Mouse (Mus musculus) forebrain, embryonic 13.5 days (tissue): Measurements from ENCODE around the gene Nat9. TPM values are rescaled to one million over a fixed set of nuclear protein-coding genes. Genes with fewer than 3 reads are reported as not detected.

Experiments
- ATAC-seq: fragments of 200-750 bp; cut with Nextera tagmentation; 2 replicates; pipeline ENCODE4 v1.8.0; 2017
- H3K27ac ChIP-seq: fragments of 300-500 bp; sonication (generic); 2 replicates; pipeline ENCODE4 v1.5.1; 2015; ENCODE audit warnings: inconsistent platforms, mild to moderate bottlenecking, moderate library complexity
- H3K27me3 ChIP-seq: fragments of 300-500 bp; sonication (generic); 2 replicates; pipeline ENCODE4 v1.6.1; 2015; ENCODE audit warnings: mild to moderate bottlenecking, inconsistent platforms
- H3K36me3 ChIP-seq: fragments of 300-500 bp; sonication (generic); 2 replicates; pipeline ENCODE4 v1.6.1; 2015; ENCODE audit warnings: mild to moderate bottlenecking, inconsistent platforms; ENCODE audit not compliant: poor library complexity, severe bottlenecking
- H3K4me1 ChIP-seq: fragments of 300-500 bp; sonication (generic); 2 replicates; pipeline ENCODE4 v1.6.1; 2015; ENCODE audit warnings: inconsistent platforms
- H3K4me2 ChIP-seq: fragments of 300-500 bp; sonication (generic); 2 replicates; pipeline ENCODE4 v1.6.1; 2015; ENCODE audit warnings: inconsistent platforms, mild to moderate bottlenecking, moderate library complexity
- H3K4me3 ChIP-seq: fragments of 300-500 bp; sonication (generic); 2 replicates; pipeline ENCODE4 v1.5.1; 2015; ENCODE audit warnings: mild to moderate bottlenecking, inconsistent platforms
- H3K9ac ChIP-seq: fragments of 300-500 bp; sonication (generic); 2 replicates; pipeline ENCODE4 v1.6.1; 2015; ENCODE audit warnings: mild to moderate bottlenecking, inconsistent platforms
- H3K9me3 ChIP-seq: fragments of 300-500 bp; sonication (generic); replicated peaks from 2 replicates; pipeline ENCODE4 v1.6.1; 2016; ENCODE audit warnings: inconsistent platforms
- WGBS: fragments of 180-500 bp; shearing (Covaris S2); methylation state at CpG from one replicate; pipeline ENCODE4 v1.1.7; 2015; 5-methylcytosine and 5-hydroxymethylcytosine counted together
- polyA plus RNA-seq: library from polyadenylated mRNA; unstranded; fragments of >200 nt; fragmentation: Nextera tagmentation; extraction: Ambion mirVana; gene quantifications from 2 replicates; pipeline ENCODE4 v1.2.1, GENCODE M21; 2015

The Nat9 gene
- polyA plus RNA-seq: 18.2 and 20.3 TPM in 2 replicates

DNA sequence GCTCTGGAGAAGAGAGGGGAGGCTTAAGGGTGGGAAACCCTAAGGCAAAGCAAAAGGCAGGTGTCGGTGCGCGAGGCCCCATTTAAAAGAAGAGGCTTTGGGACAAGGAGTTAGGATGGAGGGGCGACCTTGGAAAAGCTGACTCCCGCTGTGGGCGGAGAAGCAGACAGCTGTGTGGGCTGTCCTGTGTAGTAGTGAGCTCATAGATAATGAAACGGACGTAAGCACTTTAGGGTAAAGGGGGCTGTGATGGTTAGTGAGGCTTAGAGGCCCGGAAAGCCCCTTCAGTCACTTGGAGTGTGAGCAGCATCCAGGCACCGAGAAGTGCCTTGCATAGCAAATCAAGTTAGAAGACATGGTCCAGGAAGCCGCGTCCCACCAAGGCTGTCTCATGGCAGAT is at the start of gene Nat9:
Gene Nat9 (minus strand): TSS at position 167 of the 400 bp plus-strand sequence.
- H3K36me3 ChIP-seq: 0 out of 2 replicates have a peak, but pooled peaks cover 10% of the 10 kb centered on the region
- no peaks in the 10 kb centered on the region for H3K9me3 ChIP-seq
- 8% methylated on average over 12 of the region's 12 CpGs for WGBS
- H3K27me3 ChIP-seq: no peaks in the 10 kb centered on the region
- H3K9ac ChIP-seq: peak within 1 kb of the TSS; percentile 75
- peaks cover 15% of the 10 kb centered on the region for H3K4me1 ChIP-seq
- peak within 1 kb of the TSS; percentile 52 for H3K4me3 ChIP-seq
- H3K27ac ChIP-seq: peak within 1 kb of the TSS; percentile 68
- peak within 1 kb of the TSS; percentile 85 for H3K4me2 ChIP-seq
- peak; percentile 56 for ATAC-seq

DNA sequence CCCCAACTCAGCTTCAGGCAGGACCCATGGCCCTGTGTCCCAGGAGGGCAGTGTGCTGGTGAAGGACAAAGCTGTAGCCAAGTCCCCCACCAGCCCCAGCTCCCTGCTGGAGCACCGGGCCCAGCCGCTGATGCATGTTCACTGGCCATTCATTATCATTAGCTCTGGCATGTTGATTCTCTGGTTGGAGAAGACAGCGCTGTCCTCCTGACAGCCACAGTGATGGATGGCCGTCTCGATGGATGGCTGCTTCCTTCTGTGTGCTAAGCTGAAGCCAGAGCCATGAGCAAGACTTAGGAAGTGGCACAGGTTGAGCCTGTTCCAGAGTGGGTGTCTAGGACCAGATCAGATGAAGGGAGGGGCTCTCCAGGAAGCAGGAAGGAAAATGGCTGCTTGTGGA is 48.9 kb upstream of the Nat9 start:
- Histone ChIP-seq H3K9me3 (no peaks in the 10 kb centered on the region), H3K4me1 (peaks cover 43% of the 10 kb centered on the region), H3K36me3 (no peaks in the 10 kb centered on the region), H3K9ac (no peak overlapping the region), H3K27me3 (0 out of 2 replicates have a peak, but pooled peaks cover 3% of the 10 kb centered on the region), H3K4me3 (no peak overlapping the region), H3K4me2 (no peak overlapping the region), H3K27ac (no peak overlapping the region)
- no peak for ATAC-seq
- 55% methylated on average over 5 of the region's 5 CpGs for WGBS

DNA sequence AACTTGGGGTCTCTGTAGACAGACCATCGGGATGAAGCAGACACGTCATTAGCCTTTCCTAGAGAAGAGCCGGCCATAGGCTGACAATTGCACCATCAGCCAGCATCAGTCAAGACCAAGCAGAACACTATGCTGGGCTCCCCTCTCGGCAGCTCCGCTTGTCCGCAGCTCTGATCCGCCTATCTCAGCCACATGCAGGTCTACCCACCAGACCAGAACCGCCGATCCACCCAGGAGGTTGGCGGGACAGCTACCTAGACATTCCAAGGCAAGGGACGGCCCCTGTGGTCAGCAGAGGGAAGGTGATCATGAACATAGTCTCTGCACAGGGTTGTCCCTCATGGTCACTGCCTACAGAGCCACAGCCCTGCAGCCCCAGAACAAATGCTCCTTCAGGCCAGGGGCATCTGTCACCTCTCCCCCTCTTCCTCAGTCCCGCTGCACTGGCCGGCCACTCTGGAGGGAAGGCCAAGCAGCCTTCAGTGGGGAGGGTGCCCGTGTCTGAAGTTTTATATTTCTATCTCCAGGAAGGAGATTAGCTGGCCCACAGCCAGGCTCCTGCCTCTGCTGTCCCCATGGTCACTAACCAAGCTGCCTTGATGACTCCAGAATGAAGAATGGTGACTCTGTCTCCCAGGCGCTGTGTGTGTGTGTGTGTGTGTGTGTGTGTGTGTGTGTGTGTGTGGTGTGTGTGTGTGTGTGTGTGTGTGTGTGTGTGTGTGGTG is 46.8 kb upstream of the Nat9 start:
- WGBS: 82% methylated on average over 13 of the region's 15 CpGs
- H3K4me3 ChIP-seq: no peak overlapping the region
- H3K4me1 ChIP-seq: peaks cover 59% of the 10 kb centered on the region
- no peak for ATAC-seq
- H3K9me3 ChIP-seq: no peaks in the 10 kb centered on the region
- 0 out of 2 replicates have a peak, but pooled peaks cover 3% of the 10 kb centered on the region for H3K27me3 ChIP-seq
- no peak overlapping the region for H3K9ac ChIP-seq
- H3K4me2 ChIP-seq: no peak overlapping the region
- H3K36me3 ChIP-seq: no peaks in the 10 kb centered on the region
- no peak overlapping the region for H3K27ac ChIP-seq

DNA sequence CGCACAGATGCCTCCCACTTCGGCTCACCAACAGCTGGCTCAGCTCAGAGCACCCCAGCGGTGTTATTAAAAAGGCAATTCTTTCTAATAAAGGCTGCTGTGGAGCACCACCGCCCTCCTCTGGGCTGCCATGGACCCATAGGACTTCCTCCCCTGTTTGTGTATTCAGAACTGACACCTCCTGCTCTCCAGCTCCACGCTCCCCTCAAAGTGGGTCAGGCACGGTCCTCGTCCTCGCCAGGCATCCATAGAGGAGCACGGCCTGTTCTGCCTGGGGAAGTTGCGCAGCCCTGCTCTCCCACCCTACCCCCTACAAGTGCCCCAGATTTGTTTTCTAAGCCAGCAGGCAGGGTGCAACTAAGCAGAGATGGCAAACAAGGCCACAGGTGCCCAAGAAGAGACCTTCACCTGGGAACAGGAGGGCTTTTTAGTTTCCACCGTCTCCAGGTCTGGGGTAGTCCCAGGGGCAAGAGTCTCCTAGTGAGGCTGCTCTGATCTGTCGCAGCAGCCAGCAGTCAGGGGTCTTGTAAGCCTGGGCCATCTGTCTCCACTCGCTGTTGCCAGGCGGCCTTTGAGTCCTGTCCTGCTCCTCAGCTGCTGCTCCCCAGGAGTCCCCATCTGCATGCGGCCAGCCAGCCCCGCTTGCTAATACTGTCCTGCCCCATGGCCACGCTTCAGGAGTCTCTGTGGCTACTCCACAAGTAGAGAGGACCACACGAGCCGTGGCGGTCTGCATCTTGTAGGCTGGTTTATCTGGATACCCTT is 46.0 kb upstream of the Nat9 start:
- 54% methylated on average over 20 of the region's 20 CpGs for WGBS
- peak; percentile 28 for ATAC-seq
- H3K27me3 ChIP-seq: 0 out of 2 replicates have a peak, but pooled peaks cover 3% of the 10 kb centered on the region
- no peak overlapping the region for H3K9ac ChIP-seq
- H3K27ac ChIP-seq: peak overlapping the region; percentile 61
- H3K36me3 ChIP-seq: no peaks in the 10 kb centered on the region
- no peaks in the 10 kb centered on the region for H3K9me3 ChIP-seq
- peaks cover 67% of the 10 kb centered on the region for H3K4me1 ChIP-seq
- H3K4me2 ChIP-seq: no peak overlapping the region
- H3K4me3 ChIP-seq: no peak overlapping the region

DNA sequence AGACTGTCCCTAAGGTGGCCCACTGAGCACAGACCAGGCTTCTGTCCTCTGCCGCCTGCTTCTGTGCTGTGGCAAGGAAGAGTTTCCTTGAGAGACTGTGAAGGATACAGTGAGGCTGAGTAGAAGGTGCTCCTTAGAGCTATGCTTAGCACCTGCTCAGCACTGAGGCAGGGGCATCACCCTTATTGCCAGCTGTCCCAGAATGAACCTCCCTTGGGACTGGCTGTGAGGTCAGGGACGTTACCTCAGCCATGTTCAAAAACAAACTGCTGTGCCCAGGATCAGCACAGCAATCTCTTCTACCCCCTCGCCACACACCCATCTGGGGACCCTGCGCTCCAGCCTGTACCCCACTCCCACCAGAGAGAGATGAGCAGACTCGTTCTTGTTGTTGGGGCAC is 45.2 kb upstream of the Nat9 start:
- H3K9ac ChIP-seq: 0 out of 2 replicates have a peak overlapping the region, but pooled peaks have one; percentile 21
- no peaks in the 10 kb centered on the region for H3K9me3 ChIP-seq
- H3K36me3 ChIP-seq: no peaks in the 10 kb centered on the region
- 80% methylated on average over 5 of the region's 5 CpGs for WGBS
- no peak overlapping the region for H3K4me3 ChIP-seq
- no peak overlapping the region for H3K4me2 ChIP-seq
- H3K4me1 ChIP-seq: peaks cover 74% of the 10 kb centered on the region
- ATAC-seq: no peak
- H3K27ac ChIP-seq: peak overlapping the region; percentile 68; the same call in 1 of the 2 replicates
- H3K27me3 ChIP-seq: 0 out of 2 replicates have a peak, but pooled peaks cover 3% of the 10 kb centered on the region

DNA sequence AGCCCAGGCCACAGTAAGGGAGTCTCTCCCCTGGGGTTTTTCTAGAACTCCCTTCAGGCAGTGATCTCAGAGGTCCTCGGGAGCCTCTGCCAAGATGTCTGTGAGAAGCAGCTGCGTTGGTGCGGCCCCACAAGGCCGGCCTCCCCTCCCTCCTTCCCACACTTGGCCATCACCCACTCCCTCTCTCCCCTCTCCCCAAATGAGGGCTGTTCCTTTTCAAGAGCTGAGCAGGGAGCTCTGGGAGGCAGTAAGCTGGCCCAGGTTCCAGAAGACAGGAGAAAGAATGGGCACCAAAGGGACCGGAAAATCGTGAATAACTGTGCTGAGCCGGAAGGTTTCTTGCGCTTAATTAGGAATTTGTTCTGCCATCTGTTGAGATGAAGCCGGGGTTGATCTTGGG is 44.3 kb upstream of the Nat9 start:
- WGBS: 19% methylated on average over 9 of the region's 9 CpGs
- H3K9me3 ChIP-seq: no peaks in the 10 kb centered on the region
- peak; percentile 57; the same call in 1 of the 2 replicates for ATAC-seq
- H3K27me3 ChIP-seq: 0 out of 2 replicates have a peak, but pooled peaks cover 3% of the 10 kb centered on the region
- no peaks in the 10 kb centered on the region for H3K36me3 ChIP-seq
- H3K4me2 ChIP-seq: peak overlapping the region; percentile 12; the same call in 1 of the 2 replicates
- H3K4me3 ChIP-seq: no peak overlapping the region
- peak overlapping the region; percentile 68 for H3K27ac ChIP-seq
- no peak overlapping the region for H3K9ac ChIP-seq
- peaks cover 84% of the 10 kb centered on the region for H3K4me1 ChIP-seq

DNA sequence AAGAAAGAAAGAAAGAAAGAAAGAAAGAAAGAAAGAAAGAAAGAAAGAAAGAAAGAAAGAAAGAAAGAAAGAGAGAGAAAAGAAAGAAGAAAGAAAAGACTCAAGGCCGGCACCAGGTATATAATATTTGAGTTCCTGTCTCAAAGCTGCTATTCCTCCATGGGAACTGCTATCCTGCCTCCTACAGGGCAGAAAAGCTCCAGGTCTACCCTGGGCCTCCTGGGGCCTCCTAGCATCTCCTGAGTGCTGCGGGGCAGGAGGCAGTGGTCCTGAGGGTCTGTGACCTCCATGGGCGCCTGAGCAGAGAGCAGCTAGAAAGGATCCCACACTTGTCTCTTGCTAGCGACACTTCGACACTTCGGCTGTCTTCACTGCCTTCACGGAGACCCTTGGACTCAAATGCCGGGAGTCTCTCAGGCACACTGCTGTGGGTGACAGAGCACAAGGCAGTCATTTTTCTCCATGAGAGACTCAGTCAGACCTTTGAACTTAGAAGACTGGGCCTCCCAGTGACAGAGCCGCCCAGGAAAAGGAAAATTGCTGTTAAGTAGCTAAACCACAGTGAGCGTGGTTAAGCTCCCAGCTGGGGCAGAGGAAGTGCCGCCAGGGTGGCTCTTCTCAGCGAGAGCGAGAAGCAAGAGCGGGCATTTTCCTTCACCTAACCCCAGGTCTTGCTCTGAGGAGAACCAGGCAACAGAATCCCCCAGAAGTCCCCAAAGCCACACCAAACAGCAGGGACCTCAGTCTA is 43.7 kb upstream of the Nat9 start:
- peak overlapping the region; percentile 68 for H3K27ac ChIP-seq
- WGBS: 58% methylated on average over 14 of the region's 14 CpGs
- H3K4me3 ChIP-seq: no peak overlapping the region
- H3K9me3 ChIP-seq: no peaks in the 10 kb centered on the region
- peaks cover 86% of the 10 kb centered on the region for H3K4me1 ChIP-seq
- H3K36me3 ChIP-seq: no peaks in the 10 kb centered on the region
- 0 out of 2 replicates have a peak, but pooled peaks cover 3% of the 10 kb centered on the region for H3K27me3 ChIP-seq
- H3K4me2 ChIP-seq: peak overlapping the region; percentile 12; the same call in 1 of the 2 replicates
- ATAC-seq: no peak
- no peak overlapping the region for H3K9ac ChIP-seq

DNA sequence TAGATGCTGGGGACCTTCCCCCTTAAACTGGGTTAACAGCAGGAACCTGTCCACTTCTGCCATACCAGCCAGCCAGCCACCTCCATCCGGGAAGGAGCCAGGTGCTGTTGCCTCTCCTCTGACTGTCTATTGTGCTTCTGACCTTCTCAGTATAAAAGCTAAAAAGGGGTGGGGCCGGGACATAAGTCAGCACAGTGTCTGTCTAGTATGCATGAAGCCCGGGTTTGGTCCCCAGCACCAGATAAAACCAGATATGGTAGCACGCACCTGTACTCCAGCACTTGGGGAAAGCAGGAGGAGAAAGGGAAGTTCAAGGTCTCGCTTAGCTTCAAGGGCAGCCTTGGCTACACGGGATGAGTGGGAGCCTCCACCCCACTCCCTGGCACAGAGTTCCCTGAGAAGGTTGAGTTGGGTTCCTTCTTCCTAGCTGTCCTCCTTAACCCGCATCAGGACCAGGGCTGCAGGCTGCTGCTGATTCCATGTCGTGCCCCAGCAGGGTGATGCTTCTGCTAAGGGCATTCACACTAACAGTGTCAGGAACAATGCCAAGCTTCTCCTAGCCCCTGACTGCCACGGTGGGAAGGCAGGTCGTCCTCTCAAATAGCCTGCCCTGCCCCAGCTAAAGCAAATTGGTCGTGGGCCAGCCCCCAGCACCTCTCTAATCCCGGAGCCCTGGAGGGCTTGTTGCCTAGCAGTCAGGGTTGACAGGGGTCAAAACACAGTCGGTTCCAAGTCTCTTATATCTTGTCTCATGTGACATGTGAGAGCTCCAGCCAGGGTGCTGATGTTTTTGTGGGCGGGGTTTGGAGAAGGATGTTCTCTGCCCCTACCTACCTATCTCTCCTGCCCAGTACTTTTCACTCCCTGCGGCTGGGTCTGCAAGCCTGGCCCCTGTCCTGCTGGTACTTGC is 41.6 kb upstream of the Nat9 start:
- Histone ChIP-seq H3K27me3 (0 out of 2 replicates have a peak, but pooled peaks cover 3% of the 10 kb centered on the region), H3K4me2 (no peak overlapping the region), H3K9ac (no peak overlapping the region), H3K4me1 (peaks cover 95% of the 10 kb centered on the region), H3K9me3 (no peaks in the 10 kb centered on the region), H3K4me3 (no peak overlapping the region), H3K36me3 (no peaks in the 10 kb centered on the region), H3K27ac (no peak overlapping the region)
- ATAC-seq: no peak
- WGBS: 48% methylated on average over 15 of the region's 15 CpGs

DNA sequence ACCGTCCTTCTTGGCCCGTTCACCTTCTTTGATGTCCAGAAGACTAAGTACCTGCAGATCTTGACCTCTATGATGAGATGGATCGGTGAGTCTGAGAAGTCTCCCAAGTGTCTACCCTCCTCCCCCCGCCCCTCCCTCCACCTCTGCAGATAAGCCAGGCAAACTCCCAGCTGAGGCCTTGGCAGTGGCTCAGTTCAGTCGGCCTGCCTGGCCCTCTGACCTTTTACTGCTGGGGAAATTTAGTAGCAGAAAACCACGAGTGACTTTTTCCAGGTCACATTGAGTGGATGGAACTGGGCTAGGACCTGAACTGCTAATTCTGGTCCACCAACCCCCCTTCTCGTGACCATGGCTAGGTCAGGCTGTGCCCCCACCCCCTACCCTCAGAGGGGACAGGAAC is 40.8 kb upstream of the Nat9 start:
- Histone ChIP-seq H3K4me2 (no peak overlapping the region), H3K4me3 (no peak overlapping the region), H3K9me3 (no peaks in the 10 kb centered on the region), H3K36me3 (no peaks in the 10 kb centered on the region), H3K4me1 (peaks cover 91% of the 10 kb centered on the region), H3K27ac (no peak overlapping the region), H3K9ac (no peak overlapping the region), H3K27me3 (0 out of 2 replicates have a peak, but pooled peaks cover 3% of the 10 kb centered on the region)
- no peak for ATAC-seq
- WGBS: 74% methylated on average over 7 of the region's 7 CpGs

DNA sequence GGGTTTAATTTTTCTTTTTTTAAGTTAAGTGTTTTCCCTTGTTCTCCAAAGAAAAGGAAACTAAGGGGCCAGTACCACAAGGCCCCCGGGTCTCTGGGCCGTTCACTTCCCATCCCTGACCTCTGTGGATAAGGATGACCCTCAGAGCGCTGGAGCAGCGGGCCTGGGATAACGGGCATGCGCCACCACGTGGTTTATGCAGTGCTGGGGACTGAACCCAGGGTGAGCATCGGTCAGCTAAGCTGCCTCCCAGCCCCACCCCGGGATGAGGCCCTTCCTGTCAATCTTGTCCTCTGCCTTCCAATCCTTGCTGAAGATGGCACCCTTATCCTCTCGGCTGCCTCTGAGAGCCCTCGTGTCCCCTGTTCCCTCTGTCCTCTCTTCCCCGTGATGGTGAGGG is 40.0 kb upstream of the Nat9 start:
- peak overlapping the region; percentile 65 for H3K27ac ChIP-seq
- 0 out of 2 replicates have a peak overlapping the region, but pooled peaks have one; percentile 3 for H3K9ac ChIP-seq
- H3K27me3 ChIP-seq: 0 out of 2 replicates have a peak, but pooled peaks cover under 1% of the 10 kb centered on the region
- WGBS: 20% methylated on average over 12 of the region's 12 CpGs
- H3K4me1 ChIP-seq: peaks cover 91% of the 10 kb centered on the region
- H3K4me2 ChIP-seq: peak overlapping the region; percentile 0; the same call in 1 of the 2 replicates
- H3K4me3 ChIP-seq: no peak overlapping the region
- H3K36me3 ChIP-seq: no peaks in the 10 kb centered on the region
- ATAC-seq: no peak
- no peaks in the 10 kb centered on the region for H3K9me3 ChIP-seq
